Mouse (Mus musculus) liver, postnatal 0 days (tissue): ENCODE results near the gene Rgs5. TPM values are rescaled to one million over a fixed set of nuclear protein-coding genes. Genes with fewer than 3 reads are reported as not detected.

Experiments
- ATAC-seq: fragments of 200-750 bp; cut with Nextera tagmentation; 2 replicates; pipeline ENCODE4 v1.8.0; 2017; ENCODE audit warnings: mild to moderate bottlenecking, moderate library complexity
- DNase-seq: peaks from one replicate; pipeline ENCODE4 v3.0.0-alpha.2; 2016
- H3K27ac ChIP-seq: fragments of 300-500 bp; sonication (generic); 2 replicates; pipeline ENCODE4 v1.5.1; 2014; ENCODE audit warnings: antibody characterized with exemption, moderate library complexity, mild to moderate bottlenecking, low read depth
- H3K27me3 ChIP-seq: fragments of 300-500 bp; sonication (generic); 2 replicates; pipeline ENCODE4 v1.6.1; 2014; ENCODE audit warnings: low read length, control low read depth, mixed read lengths; ENCODE audit not compliant: insufficient read depth
- H3K36me3 ChIP-seq: fragments of 300-500 bp; sonication (generic); replicated peaks from 2 replicates; pipeline ENCODE4 v1.6.1; 2014; ENCODE audit warnings: mild to moderate bottlenecking, control low read depth, low read length, moderate library complexity, mixed read lengths; ENCODE audit not compliant: insufficient read depth
- H3K4me1 ChIP-seq: fragments of 300-500 bp; sonication (generic); 2 replicates; pipeline ENCODE4 v1.6.1; 2014; ENCODE audit warnings: antibody characterized with exemption, mild to moderate bottlenecking, control low read depth; ENCODE audit not compliant: insufficient read depth
- H3K4me2 ChIP-seq: fragments of 300-500 bp; sonication (generic); 2 replicates; pipeline ENCODE4 v1.6.1; 2014; ENCODE audit warnings: low read depth, mild to moderate bottlenecking, low read length, moderate library complexity, mixed read lengths
- H3K4me3 ChIP-seq: fragments of 300-500 bp; sonication (generic); 2 replicates; pipeline ENCODE4 v1.5.1; 2014; ENCODE audit warnings: low read depth, low read length
- H3K9ac ChIP-seq: fragments of 300-500 bp; sonication (generic); replicated peaks from 2 replicates; pipeline ENCODE4 v1.6.1; 2014; ENCODE audit warnings: mild to moderate bottlenecking, moderate library complexity
- H3K9me3 ChIP-seq: fragments of 300-500 bp; sonication (generic); 2 replicates; pipeline ENCODE4 v1.6.1; 2016; ENCODE audit warnings: mild to moderate bottlenecking, control low read depth, low read length, mixed read lengths
- CTCF ChIP-seq: sonication (generic); IDR thresholded peaks from 2 replicates; pipeline ENCODE4 v1.5.1; 2016; ENCODE audit warnings: antibody characterized with exemption, low read depth
- EP300 ChIP-seq: IDR thresholded peaks from 2 replicates; pipeline ENCODE4 v1.6.1; 2016; ENCODE audit warnings: antibody characterized with exemption, low read depth, mild to moderate bottlenecking
- WGBS: fragments of 180-500 bp; shearing (Covaris S2); extraction: QIAGEN DNeasy Blood & Tissue Kit; methylation state at CpG from one replicate; pipeline ENCODE4 v1.1.7; 2014; ENCODE audit not compliant: insufficient replicate concordance; 5-methylcytosine and 5-hydroxymethylcytosine counted together
- polyA plus RNA-seq: library from polyadenylated mRNA; unstranded; fragments of >200 nt; fragmentation: Nextera tagmentation; extraction: Ambion mirVana; gene quantifications from 2 replicates; pipeline ENCODE4 v1.2.1, GENCODE M21; 2015

The Rgs5 gene
- 0.46 and 0.62 TPM in 2 replicates for polyA plus RNA-seq

GRCm38 (mm10) chr1:169655256-169655655 lies at the start of gene Rgs5:
Rgs5 (plus strand) TSS chr1:169655501.
- 6% methylated on average over 8 of the region's 8 CpGs for WGBS
- DNase-seq (peak; percentile 15), ATAC-seq (no peak)
- Histone ChIP-seq H3K4me3 (no peak within 1 kb of the TSS), H3K4me1 (no peaks in the 10 kb centered on the region; the same call in 1 of the 2 replicates), H3K36me3 (no peaks in the 10 kb centered on the region), H3K27me3 (no peaks in the 10 kb centered on the region), H3K9me3 (no peaks in the 10 kb centered on the region), H3K9ac (no peak within 1 kb of the TSS), H3K27ac (no peak within 1 kb of the TSS), H3K4me2 (peak within 1 kb of the TSS; percentile 22; the same call in 1 of the 2 replicates)
- TF ChIP-seq EP300 (no peak), CTCF (no peak)

DNA sequence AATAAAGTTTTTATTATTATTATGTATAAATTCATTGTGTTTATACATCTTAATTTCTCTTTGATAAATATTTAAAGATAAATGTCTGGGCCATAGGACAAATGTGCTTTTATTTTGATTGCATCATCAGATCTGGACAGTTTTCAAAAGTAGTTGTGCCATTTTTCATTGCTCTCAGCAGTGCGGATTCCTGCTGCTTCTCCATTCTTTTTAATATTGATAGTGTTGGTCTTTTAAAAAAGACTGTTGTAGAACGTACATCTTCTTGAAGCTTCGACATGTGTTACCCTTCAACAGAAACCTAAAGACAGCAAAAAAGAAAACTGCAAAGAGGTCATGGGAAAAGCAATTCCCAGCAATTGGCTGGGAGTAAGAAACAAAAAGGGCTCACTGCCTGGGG lies 49.1 kb upstream of the Rgs5 start:
- Histone ChIP-seq H3K9me3 (no peaks in the 10 kb centered on the region), H3K4me1 (no peaks in the 10 kb centered on the region), H3K27me3 (no peaks in the 10 kb centered on the region), H3K36me3 (no peaks in the 10 kb centered on the region), H3K27ac (no peak overlapping the region), H3K4me3 (no peak overlapping the region), H3K4me2 (no peak overlapping the region), H3K9ac (no peak overlapping the region)
- no peak for TF ChIP-seq EP300
- TF ChIP-seq CTCF, result no peak
- 71% methylated on average over 3 of the region's 3 CpGs for WGBS
- no peak for DNase-seq
- no peak for ATAC-seq

DNA sequence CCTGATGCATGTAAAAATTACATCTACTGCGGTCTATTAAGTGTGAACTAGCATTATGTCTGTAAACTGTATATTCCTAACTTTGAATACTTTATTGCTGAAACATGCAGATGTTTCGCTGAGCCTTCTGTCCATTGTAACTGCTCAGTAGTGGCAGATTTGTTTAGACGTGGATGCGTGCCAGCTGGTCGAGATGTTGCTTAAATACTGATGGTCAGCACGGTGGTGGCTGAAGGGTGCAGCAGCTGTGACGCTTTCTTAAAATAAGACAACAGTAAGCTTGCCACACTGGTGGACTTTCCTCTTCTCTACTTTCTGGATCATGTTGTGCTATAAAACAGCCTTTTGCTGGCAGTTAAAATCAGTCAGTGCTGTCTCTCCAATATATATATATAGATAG lies 25.6 kb upstream of the Rgs5 start:
- Histone ChIP-seq H3K27me3 (no peaks in the 10 kb centered on the region), H3K27ac (no peak overlapping the region), H3K4me3 (no peak overlapping the region), H3K9me3 (no peaks in the 10 kb centered on the region), H3K4me2 (no peak overlapping the region), H3K9ac (no peak overlapping the region), H3K4me1 (no peaks in the 10 kb centered on the region), H3K36me3 (no peaks in the 10 kb centered on the region)
- ATAC-seq, result no peak
- DNase-seq, result no peak
- TF ChIP-seq CTCF, result no peak
- TF ChIP-seq EP300, result no peak
- WGBS, result 79% methylated on average over 7 of the region's 7 CpGs

GRCm38 (mm10) chr1:169637251-169637750 lies 18.0 kb upstream of the Rgs5 start:
- Histone ChIP-seq H3K9ac (no peak overlapping the region), H3K27me3 (no peaks in the 10 kb centered on the region), H3K4me1 (no peaks in the 10 kb centered on the region), H3K27ac (no peak overlapping the region), H3K9me3 (no peaks in the 10 kb centered on the region), H3K4me3 (no peak overlapping the region), H3K36me3 (no peaks in the 10 kb centered on the region), H3K4me2 (no peak overlapping the region)
- TF ChIP-seq EP300 (no peak), CTCF (no peak)
- DNase-seq (no peak), ATAC-seq (no peak)
- 67% methylated on average over 14 of the region's 14 CpGs for WGBS

DNA sequence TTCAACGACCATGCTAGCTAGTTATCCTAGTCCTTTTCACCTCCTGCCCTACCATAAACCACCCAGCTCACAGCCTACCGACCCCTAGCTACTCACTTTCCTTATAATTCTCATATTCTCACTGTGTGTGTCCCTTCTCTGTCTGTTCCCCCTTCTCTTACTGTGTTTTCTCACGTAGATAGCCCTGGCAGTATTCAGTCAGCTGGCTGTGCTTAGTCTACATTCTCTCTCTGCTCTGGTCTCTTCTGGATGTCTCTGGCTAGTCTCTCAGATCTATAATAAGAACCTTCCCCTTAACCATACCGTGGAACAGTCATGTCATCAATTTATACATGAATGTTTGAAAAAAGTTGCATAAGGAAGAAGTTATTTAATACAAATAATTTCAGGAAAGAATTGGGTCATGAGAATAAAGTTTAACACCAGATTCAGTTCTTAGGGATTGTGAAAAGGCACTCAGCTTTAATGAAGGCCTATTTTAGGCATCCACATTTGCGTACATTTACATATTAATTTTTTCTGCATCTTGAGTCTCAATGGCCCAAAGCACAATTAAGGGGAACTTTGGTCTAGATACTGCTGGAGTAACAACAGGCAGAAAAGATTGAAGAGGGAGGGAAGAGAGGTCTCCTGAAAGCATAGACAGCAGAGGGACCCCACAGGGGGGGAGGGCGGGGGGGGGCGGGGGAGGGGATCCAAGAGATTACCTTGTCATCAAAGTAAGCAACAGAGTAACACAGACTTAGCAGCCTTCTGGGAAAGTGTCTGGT lies 10.2 kb upstream of the Rgs5 start:
- Histone ChIP-seq H3K4me3 (no peak overlapping the region), H3K9me3 (no peaks in the 10 kb centered on the region), H3K4me2 (no peak overlapping the region), H3K36me3 (no peaks in the 10 kb centered on the region), H3K27ac (no peak overlapping the region), H3K4me1 (no peaks in the 10 kb centered on the region), H3K27me3 (no peaks in the 10 kb centered on the region), H3K9ac (no peak overlapping the region)
- WGBS, result 67% methylated on average over 5 of the region's 7 CpGs
- ATAC-seq (no peak), DNase-seq (no peak)
- TF ChIP-seq EP300 (no peak), CTCF (no peak)

DNA sequence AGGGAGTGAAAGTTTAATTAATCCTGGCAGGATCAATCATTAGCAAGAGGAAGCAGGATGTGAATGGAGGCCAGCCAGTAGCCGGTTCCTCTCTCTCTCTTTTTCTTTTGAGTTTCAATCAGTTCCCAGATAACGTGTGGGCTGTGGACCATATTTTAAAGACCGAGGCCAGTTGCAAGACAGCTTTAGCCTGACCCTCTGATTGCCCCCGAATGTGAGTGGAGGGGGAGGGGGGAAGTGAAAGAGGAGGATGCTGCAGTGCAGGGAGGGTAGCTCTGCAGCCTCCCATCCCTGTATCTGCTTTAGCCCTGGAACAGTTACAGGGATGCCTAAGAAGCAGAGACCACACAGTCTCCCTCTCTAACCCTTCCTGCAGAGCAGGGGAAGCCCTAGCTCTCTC lies 4.2 kb downstream of the Rgs5 start:
- no peaks in the 10 kb centered on the region; the same call in 1 of the 2 replicates for H3K4me1 ChIP-seq
- H3K4me2 ChIP-seq, result no peak overlapping the region
- H3K27ac ChIP-seq, result no peak overlapping the region
- ATAC-seq (no peak), DNase-seq (no peak)
- H3K36me3 ChIP-seq, result no peaks in the 10 kb centered on the region
- no peaks in the 10 kb centered on the region for H3K9me3 ChIP-seq
- 16% methylated on average over 4 of the region's 4 CpGs for WGBS
- no peak overlapping the region for H3K4me3 ChIP-seq
- no peaks in the 10 kb centered on the region for H3K27me3 ChIP-seq
- no peak overlapping the region for H3K9ac ChIP-seq
- TF ChIP-seq CTCF (no peak), EP300 (no peak)
